Mouse (Mus musculus) heart, embryonic 14.5 days (tissue): ENCODE data around the gene Sfxn5. TPM values are rescaled to one million over a fixed set of nuclear protein-coding genes. Genes with fewer than 3 reads are reported as not detected.

Source experiments
- ATAC-seq: fragments of 200-750 bp; cut with Nextera tagmentation; 2 replicates; pipeline ENCODE4 v1.8.0; 2017; ENCODE audit warnings: low read depth, moderate TSS enrichment; ENCODE audit not compliant: insufficient number of reproducible peaks, insufficient read depth, low FRiP score
- H3K27ac ChIP-seq, 2 experiments: fragments of 200-500 bp in 1 of 2; fragments of 300-500 bp in 1 of 2; sonication (generic) in 1 of 2; replicated peaks in 1 of 2; 2 replicates each; pipeline ENCODE4 v1.5.1; 2012 to 2014; ENCODE audit warnings: low read depth in 2 of 2, low read length in 2 of 2, control low read depth in 1 of 2, mild to moderate bottlenecking in 1 of 2, mixed read lengths in 1 of 2; ENCODE audit not compliant: control insufficient read depth in 1 of 2, insufficient read depth in 1 of 2
- H3K27me3 ChIP-seq: fragments of 300-500 bp; sonication (generic); 2 replicates; pipeline ENCODE4 v1.6.1; 2014; ENCODE audit warnings: mild to moderate bottlenecking, low read length, control low read depth; ENCODE audit not compliant: control insufficient read depth, insufficient read depth
- H3K36me3 ChIP-seq: fragments of 300-500 bp; sonication (generic); 2 replicates; pipeline ENCODE4 v1.6.1; 2014; ENCODE audit warnings: mild to moderate bottlenecking, control low read depth, low read length, mixed read lengths; ENCODE audit not compliant: control insufficient read depth, insufficient read depth
- H3K4me1 ChIP-seq, 2 experiments: fragments of 200-500 bp in 1 of 2; fragments of 300-500 bp in 1 of 2; sonication (generic) in 1 of 2; 2 replicates each; pipeline ENCODE4 v1.6.1; 2012 to 2014; ENCODE audit warnings: low read length in 2 of 2, control low read depth in 1 of 2, mixed read lengths in 1 of 2; ENCODE audit not compliant: control insufficient read depth in 2 of 2, insufficient read depth in 2 of 2
- H3K4me2 ChIP-seq: fragments of 300-500 bp; sonication (generic); 2 replicates; pipeline ENCODE4 v1.6.1; 2014; ENCODE audit warnings: mild to moderate bottlenecking, low read length
- H3K4me3 ChIP-seq, 2 experiments: fragments of 200-500 bp in 1 of 2; fragments of 300-500 bp in 1 of 2; sonication (generic) in 1 of 2; 2 replicates each; pipeline ENCODE4 v1.5.1; 2012 to 2014; ENCODE audit warnings: low read length in 2 of 2, mild to moderate bottlenecking in 2 of 2, control low read depth in 1 of 2, low read depth in 1 of 2, moderate library complexity in 1 of 2; ENCODE audit not compliant: control insufficient read depth in 1 of 2, insufficient read depth in 1 of 2
- H3K9ac ChIP-seq: fragments of 300-500 bp; sonication (generic); 2 replicates; pipeline ENCODE4 v1.6.1; 2014; ENCODE audit warnings: mild to moderate bottlenecking, low read length
- H3K9me3 ChIP-seq: fragments of 300-500 bp; sonication (generic); 2 replicates; pipeline ENCODE4 v1.6.1; 2016; ENCODE audit warnings: low read length, control low read depth; ENCODE audit not compliant: control insufficient read depth
- WGBS: fragments of 180-500 bp; shearing (Covaris S2); extraction: QIAGEN DNeasy Blood & Tissue Kit; methylation state at CpG from one replicate; pipeline ENCODE4 v1.1.7; 2014; 5-methylcytosine and 5-hydroxymethylcytosine counted together
- polyA plus RNA-seq: library from polyadenylated mRNA; unstranded; fragments of >200 nt; fragmentation: Nextera tagmentation; extraction: Ambion mirVana; gene quantifications from 2 replicates; pipeline ENCODE4 v1.2.1, GENCODE M21; 2014

The Sfxn5 gene
- polyA plus RNA-seq, 1 experiment from 2014 or later = 2.7 TPM

DNA sequence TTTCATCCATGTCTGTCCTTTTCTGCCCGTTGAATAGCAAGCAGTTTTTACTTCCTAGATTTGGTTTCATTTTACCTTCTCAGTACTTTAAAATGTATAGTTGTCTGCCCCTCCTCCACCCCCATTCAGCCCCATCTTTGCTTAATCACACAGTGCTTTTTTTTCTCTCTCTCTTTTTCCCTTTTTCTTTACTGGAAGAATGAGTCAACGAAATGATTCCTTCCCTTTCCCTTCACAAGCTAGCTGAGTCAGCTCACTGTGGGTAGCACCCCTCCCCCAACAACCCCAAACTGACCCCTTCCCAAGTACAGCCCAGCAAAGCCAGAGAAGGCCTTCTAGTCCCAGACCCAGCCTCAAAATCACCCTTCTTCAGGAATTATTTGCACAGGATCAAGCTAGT is 8.1 kb downstream of the Sfxn5 start:
- Histone ChIP-seq H3K9me3 (no peaks in the 10 kb centered on the region), H3K27ac (no peak overlapping the region), H3K36me3 (no peaks in the 10 kb centered on the region), H3K9ac (no peak overlapping the region), H3K4me2 (no peak overlapping the region), H3K27me3 (no peaks in the 10 kb centered on the region), H3K4me3 (no peak overlapping the region), H3K4me1 (no peaks in the 10 kb centered on the region)
- ATAC-seq = no peak
- WGBS = 52% methylated on average over 2 of the region's 2 CpGs

GRCm38 (mm10) chr6:85320445-85320866 is 12.8 kb downstream of the Sfxn5 start:
- Histone ChIP-seq H3K9me3 (no peaks in the 10 kb centered on the region), H3K9ac (no peak overlapping the region), H3K36me3 (no peaks in the 10 kb centered on the region), H3K27ac (no peak overlapping the region), H3K27me3 (no peaks in the 10 kb centered on the region), H3K4me1 (no peaks in the 10 kb centered on the region), H3K4me2 (no peak overlapping the region), H3K4me3 (no peak overlapping the region)
- WGBS = 86% methylated on average over 6 of the region's 6 CpGs
- ATAC-seq = no peak

DNA sequence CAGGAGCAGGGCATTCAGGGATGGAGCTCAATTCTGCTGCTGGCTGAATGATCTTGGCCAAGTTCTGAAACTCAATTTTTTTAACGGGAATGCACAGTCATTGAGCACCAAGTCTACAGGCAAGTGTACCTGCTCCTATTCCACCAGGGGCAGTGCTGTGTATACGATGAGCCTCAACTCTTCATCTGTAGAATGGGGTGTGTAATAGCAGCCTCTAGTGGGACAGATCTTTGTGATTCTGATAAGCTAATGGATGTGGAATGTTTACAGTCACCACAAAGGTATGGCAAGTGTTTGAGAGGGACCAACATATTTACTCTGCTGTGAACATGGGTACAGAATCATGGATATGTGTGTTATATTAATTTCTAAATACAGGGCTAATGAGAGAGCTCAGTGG is 17.0 kb downstream of the Sfxn5 start:
- H3K27me3 ChIP-seq = no peaks in the 10 kb centered on the region
- ATAC-seq = no peak
- no peaks in the 10 kb centered on the region for H3K36me3 ChIP-seq
- H3K9me3 ChIP-seq = no peaks in the 10 kb centered on the region
- H3K4me1 ChIP-seq = no peaks in the 10 kb centered on the region
- H3K4me3 ChIP-seq = no peak overlapping the region
- 83% methylated on average over 2 of the region's 2 CpGs for WGBS
- H3K27ac ChIP-seq = no peak overlapping the region
- H3K4me2 ChIP-seq = no peak overlapping the region
- H3K9ac ChIP-seq = no peak overlapping the region

- no peaks in the 10 kb centered on the region for H3K4me1 ChIP-seq
- no peak overlapping the region for H3K4me2 ChIP-seq
- H3K36me3 ChIP-seq = no peaks in the 10 kb centered on the region
- H3K27me3 ChIP-seq = no peaks in the 10 kb centered on the region
- no peak overlapping the region for H3K9ac ChIP-seq
- 58% methylated on average over 9 of the region's 9 CpGs for WGBS
- ATAC-seq = no peak
- no peak overlapping the region for H3K27ac ChIP-seq
- no peak overlapping the region for H3K4me3 ChIP-seq
- H3K9me3 ChIP-seq = no peaks in the 10 kb centered on the region
These were observed 19.0 kb downstream of the Sfxn5 start for GRCm38 (mm10) chr6:85314064-85314798.

DNA sequence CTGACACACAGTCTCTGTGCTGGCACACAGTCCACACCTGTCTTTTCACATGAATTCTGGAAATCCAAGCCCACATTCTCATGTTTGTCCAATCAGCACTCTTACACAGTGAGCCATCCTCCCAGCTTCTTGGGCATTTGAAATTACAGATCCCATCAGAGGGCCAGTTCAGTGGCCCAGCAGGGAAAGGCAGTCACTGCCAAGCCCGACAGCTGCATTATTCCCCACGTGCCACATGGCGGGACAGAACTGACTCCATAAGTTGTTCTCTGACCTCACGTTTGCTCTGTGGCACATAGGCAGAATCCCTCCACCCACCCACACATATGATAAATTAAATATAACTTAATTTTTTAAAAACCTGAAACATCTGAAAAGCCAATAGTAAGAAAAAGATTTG is 25.3 kb downstream of the Sfxn5 start:
- Histone ChIP-seq H3K4me1 (peaks cover 0 to 2% of the 10 kb centered on the region in 2 experiments; a peak in 2 of 4 replicates), H3K4me2 (no peak overlapping the region), H3K9ac (no peak overlapping the region), H3K36me3 (no peaks in the 10 kb centered on the region), H3K27ac (no peak overlapping the region), H3K27me3 (no peaks in the 10 kb centered on the region), H3K4me3 (no peak overlapping the region), H3K9me3 (no peaks in the 10 kb centered on the region)
- 81% methylated on average over 4 of the region's 4 CpGs for WGBS
- ATAC-seq = no peak

- H3K9me3 ChIP-seq = no peaks in the 10 kb centered on the region
- 81% methylated on average over 3 of the region's 3 CpGs for WGBS
- H3K9ac ChIP-seq = no peak overlapping the region
- H3K4me3 ChIP-seq = no peak overlapping the region
- H3K4me1 ChIP-seq = peaks cover 4 to 5% of the 10 kb centered on the region in 2 experiments; a peak in 2 of 4 replicates
- H3K36me3 ChIP-seq = no peaks in the 10 kb centered on the region
- no peaks in the 10 kb centered on the region for H3K27me3 ChIP-seq
- no peak for ATAC-seq
- H3K27ac ChIP-seq = no peak overlapping the region
- no peak overlapping the region for H3K4me2 ChIP-seq
These were observed 26.8 kb downstream of the Sfxn5 start for GRCm38 (mm10) chr6:85306375-85306774.

GRCm38 (mm10) chr6:85305826-85306225 is 27.4 kb downstream of the Sfxn5 start:
- Histone ChIP-seq H3K4me3 (no peak overlapping the region), H3K9me3 (no peaks in the 10 kb centered on the region), H3K27me3 (no peaks in the 10 kb centered on the region), H3K9ac (no peak overlapping the region), H3K36me3 (no peaks in the 10 kb centered on the region), H3K4me1 (peaks cover 4 to 5% of the 10 kb centered on the region in 2 experiments; a peak in 2 of 4 replicates), H3K4me2 (no peak overlapping the region), H3K27ac (no peak overlapping the region)
- no peak for ATAC-seq

- H3K4me2 ChIP-seq = no peak overlapping the region
- no peak overlapping the region for H3K27ac ChIP-seq
- H3K9ac ChIP-seq = no peak overlapping the region
- peaks cover 4 to 5% of the 10 kb centered on the region in 2 experiments; a peak in 2 of 4 replicates for H3K4me1 ChIP-seq
- no peak overlapping the region for H3K4me3 ChIP-seq
- H3K36me3 ChIP-seq = no peaks in the 10 kb centered on the region
- no peak for ATAC-seq
- WGBS = 70% methylated on average over 5 of the region's 5 CpGs
- H3K27me3 ChIP-seq = no peaks in the 10 kb centered on the region
- H3K9me3 ChIP-seq = no peaks in the 10 kb centered on the region
These were observed 28.3 kb downstream of the Sfxn5 start for GRCm38 (mm10) chr6:85304966-85305365.
